Mouse (Mus musculus) cerebellum, postnatal 14 days (tissue): ENCODE data around the gene Slc32a1.

ENCODE experiments used
- DNase-seq, 2 experiments: peaks; one replicate each; pipeline ENCODE4 v3.0.0; 2021; ENCODE audit warnings: mixed read lengths in 2 of 2

Slc32a1 gene

GRCm38 (mm10) chr2:158612671-158613250 lies 2.2 kb downstream of the Slc32a1 start:
- peak; percentile 35 to 67 for DNase-seq

GRCm38 (mm10) chr2:158613541-158614417 lies 3.2 kb downstream of the Slc32a1 start:
- DNase-seq, result peak; percentile 62 to 76

DNA sequence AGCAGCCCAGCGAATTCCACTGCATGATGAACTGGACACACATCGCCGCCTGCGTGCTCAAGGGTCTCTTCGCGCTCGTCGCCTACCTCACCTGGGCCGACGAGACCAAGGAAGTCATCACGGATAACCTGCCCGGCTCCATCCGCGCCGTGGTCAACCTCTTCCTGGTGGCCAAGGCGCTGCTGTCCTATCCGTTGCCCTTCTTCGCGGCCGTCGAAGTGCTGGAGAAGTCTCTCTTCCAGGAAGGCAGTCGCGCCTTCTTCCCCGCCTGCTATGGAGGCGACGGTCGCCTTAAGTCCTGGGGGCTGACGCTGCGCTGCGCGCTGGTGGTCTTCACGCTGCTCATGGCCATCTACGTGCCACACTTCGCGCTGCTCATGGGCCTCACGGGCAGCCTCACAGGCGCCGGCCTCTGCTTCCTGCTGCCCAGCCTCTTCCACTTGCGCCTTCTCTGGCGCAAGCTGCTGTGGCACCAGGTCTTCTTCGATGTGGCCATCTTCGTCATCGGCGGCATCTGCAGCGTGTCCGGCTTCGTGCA lies 3.9 kb downstream of the Slc32a1 start:
- DNase-seq, result no peak

- DNase-seq, result no peak
Measured at GRCm38 (mm10) chr2:158615161-158615680, 4.7 kb downstream of the Slc32a1 start.

- no peak for DNase-seq
Measured at GRCm38 (mm10) chr2:158615702-158616101, 5.1 kb downstream of the Slc32a1 start.

- DNase-seq, result no peak
Measured at GRCm38 (mm10) chr2:158616296-158616695, 5.7 kb downstream of the Slc32a1 start.

- DNase-seq, result no peak
Measured at GRCm38 (mm10) chr2:158616790-158617189, 6.2 kb downstream of the Slc32a1 start.

- DNase-seq, result peak; percentile 93 to 94
Measured at GRCm38 (mm10) chr2:158624718-158625222, 14.2 kb downstream of the Slc32a1 start, which contains the start of gene Actr5. Actr5 (plus strand) TSS chr2:158624888.

DNA sequence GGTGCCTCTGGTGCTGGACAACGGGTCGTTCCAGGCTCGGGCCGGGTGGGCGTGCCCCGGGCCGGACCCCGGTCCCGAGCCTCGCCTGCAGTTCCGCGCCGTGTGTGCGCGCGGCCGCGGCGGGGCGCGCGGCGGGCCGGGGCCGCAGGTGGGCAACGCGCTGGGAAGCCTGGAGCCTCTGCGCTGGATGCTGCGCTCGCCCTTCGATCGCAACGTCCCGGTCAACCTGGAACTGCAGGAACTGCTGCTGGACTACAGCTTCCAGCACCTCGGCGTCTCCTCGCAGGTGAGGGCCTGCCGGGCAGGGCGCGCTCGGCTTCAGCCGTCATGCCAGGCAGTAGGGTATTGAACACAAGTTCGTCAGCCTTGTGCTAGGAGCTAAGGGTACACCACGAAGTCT lies 14.7 kb downstream of the Slc32a1 start:
- DNase-seq, result peak; percentile 54 to 58

- no peak for DNase-seq
Measured at GRCm38 (mm10) chr2:158625697-158626096, 15.1 kb downstream of the Slc32a1 start.

GRCm38 (mm10) chr2:158628858-158629257 lies 18.3 kb downstream of the Slc32a1 start:
- no peak for DNase-seq

DNA sequence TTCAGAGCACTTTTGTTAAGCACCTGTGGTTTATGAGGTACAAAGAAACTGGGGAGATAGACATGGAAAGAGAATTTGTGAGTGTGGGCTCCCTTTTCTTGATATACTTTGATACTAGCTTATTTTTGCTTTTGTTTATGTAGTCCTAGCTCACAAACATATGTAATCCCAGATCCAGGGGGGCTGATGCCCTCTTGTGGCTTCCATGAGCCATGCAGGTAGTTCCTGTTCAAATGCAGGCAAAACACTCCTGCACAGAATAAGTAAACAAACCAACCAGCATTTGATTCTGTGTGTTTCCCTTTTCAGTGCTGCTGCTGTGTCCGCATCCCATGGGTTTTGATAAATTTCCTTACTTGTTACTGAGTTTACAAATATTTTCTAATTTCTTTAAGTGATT lies 18.8 kb downstream of the Slc32a1 start:
- peak in 1 of 2 experiments; percentile 63 for DNase-seq

GRCm38 (mm10) chr2:158631873-158632272 lies 21.3 kb downstream of the Slc32a1 start:
- no peak for DNase-seq

DNA sequence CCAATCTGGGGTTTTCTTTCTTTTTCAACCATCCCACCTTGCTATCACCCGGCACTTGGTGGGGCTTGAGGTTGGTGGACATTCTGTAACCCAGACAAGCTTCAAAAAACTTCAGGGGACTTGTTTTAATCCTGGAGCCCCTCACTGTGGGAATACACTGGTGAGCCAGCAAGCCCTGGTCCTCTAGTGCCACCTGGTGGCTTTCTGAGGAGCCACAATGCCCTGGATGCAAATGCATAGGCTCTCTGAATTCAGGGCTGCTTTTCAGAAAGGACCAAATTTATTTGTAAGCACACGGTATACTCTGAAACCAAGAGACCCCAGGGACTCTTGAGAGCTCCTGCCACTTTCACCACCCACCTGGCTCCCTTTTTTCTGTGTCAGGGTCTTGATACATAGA lies 31.3 kb downstream of the Slc32a1 start:
- peak; percentile 82 to 86 for DNase-seq

DNA sequence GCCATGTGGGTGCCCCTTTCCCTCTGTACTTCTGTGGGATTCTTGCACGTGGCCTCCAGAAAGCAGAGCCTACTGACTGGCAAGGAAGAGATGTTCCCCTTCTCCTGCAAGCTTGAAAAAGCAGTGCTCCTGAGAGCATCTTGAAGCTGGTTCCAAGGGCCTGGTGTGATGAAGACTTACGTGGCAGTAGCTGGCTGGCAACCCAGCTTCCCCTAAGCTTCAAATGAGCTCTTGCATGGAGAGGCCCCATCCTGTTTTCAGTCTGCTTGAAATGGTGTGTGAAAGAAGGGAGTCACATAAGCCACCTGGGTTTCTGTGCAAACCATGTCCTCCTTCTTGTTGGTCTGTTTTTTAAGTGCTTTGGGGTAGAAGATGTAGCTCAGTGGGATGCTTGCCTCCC lies 32.0 kb downstream of the Slc32a1 start:
- DNase-seq, result no peak

- DNase-seq, result no peak
Measured at GRCm38 (mm10) chr2:158643791-158644190, 33.2 kb downstream of the Slc32a1 start.

DNA sequence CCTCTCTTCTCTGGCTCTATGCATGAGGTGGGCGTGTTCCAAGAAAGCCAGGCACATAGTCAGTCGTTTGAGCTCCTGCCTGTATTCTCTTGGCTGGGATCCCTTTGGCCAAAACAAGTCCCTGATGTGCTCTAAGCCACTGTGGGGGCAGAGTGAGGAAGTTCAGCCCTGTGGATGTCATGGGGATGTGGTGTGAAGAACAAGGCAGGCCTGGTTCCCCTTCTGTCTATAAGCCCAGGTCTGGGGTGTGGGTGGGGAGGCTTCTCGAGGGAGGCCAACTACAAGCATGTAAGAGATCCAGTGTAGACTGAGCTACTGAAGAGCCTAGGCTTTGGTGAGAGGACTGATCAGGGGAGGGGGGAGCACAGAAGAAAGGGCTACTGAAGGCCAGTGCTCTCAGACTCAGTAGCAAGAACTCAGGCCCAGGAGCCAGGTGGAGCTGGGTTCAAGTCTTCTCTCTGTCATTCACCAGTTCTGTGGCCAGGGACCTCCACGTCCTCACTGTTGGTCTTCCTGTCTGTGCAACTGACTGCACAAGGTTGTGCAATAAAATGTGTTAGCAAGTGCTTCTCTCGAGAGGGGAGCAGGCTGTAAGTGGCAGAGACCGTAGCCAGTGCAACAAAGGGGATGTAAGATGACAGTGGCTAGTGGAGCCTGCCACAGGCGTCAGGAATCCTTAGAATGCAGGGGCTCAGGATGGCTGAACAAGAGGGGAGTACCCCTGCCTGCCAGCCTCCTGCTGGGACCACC lies 40.8 kb downstream of the Slc32a1 start:
- DNase-seq, result no peak

GRCm38 (mm10) chr2:158652985-158653384 lies 42.4 kb downstream of the Slc32a1 start:
- DNase-seq, result peak; percentile 82 to 86

GRCm38 (mm10) chr2:158654717-158655116 lies 44.1 kb downstream of the Slc32a1 start:
- DNase-seq, result no peak

- DNase-seq, result no peak
Measured at GRCm38 (mm10) chr2:158655806-158656205, 45.2 kb downstream of the Slc32a1 start.

- DNase-seq, result no peak
Measured at GRCm38 (mm10) chr2:158658822-158659221, 48.3 kb downstream of the Slc32a1 start.

- no peak for DNase-seq
Measured at GRCm38 (mm10) chr2:158659346-158659745, 48.8 kb downstream of the Slc32a1 start.

- DNase-seq, result no peak
Measured at GRCm38 (mm10) chr2:158665098-158665497, 54.5 kb downstream of the Slc32a1 start, which contains the start of gene Ppp1r16b. Ppp1r16b (plus strand) TSS chr2:158665398.
